Mouse (Mus musculus) lung, embryonic 14.5 days (tissue): ENCODE results near the gene Upk2. TPM values are rescaled to one million over a fixed set of nuclear protein-coding genes. Genes with fewer than 3 reads are reported as not detected.

ENCODE experiments used
- ATAC-seq: fragments of 200-750 bp; cut with Nextera tagmentation; 2 replicates; pipeline ENCODE4 v1.8.0; 2017; ENCODE audit warnings: mild to moderate bottlenecking, moderate TSS enrichment, moderate library complexity; ENCODE audit not compliant: insufficient read depth
- DNase-seq: peaks from one replicate; pipeline ENCODE4 v3.0.0-alpha.2; 2015
- H3K27ac ChIP-seq: fragments of 300-500 bp; sonication (generic); 2 replicates; pipeline ENCODE4 v1.5.1; 2014; ENCODE audit warnings: low read depth, mild to moderate bottlenecking, moderate library complexity
- H3K27me3 ChIP-seq: fragments of 300-500 bp; sonication (generic); 2 replicates; pipeline ENCODE4 v1.6.1; 2014; ENCODE audit warnings: low read length, control low read depth; ENCODE audit not compliant: insufficient read depth
- H3K36me3 ChIP-seq: fragments of 300-500 bp; sonication (generic); 2 replicates; pipeline ENCODE4 v1.6.1; 2014; ENCODE audit warnings: control low read depth; ENCODE audit not compliant: insufficient read depth
- H3K4me1 ChIP-seq: fragments of 300-500 bp; sonication (generic); 2 replicates; pipeline ENCODE4 v1.6.1; 2014; ENCODE audit warnings: antibody characterized with exemption, control low read depth; ENCODE audit not compliant: insufficient read depth
- H3K4me2 ChIP-seq: fragments of 300-500 bp; sonication (generic); 2 replicates; pipeline ENCODE4 v1.6.1; 2014; ENCODE audit warnings: mild to moderate bottlenecking
- H3K4me3 ChIP-seq: fragments of 300-500 bp; sonication (generic); 2 replicates; pipeline ENCODE4 v1.5.1; 2014; ENCODE audit warnings: low read depth, low read length
- H3K9ac ChIP-seq: fragments of 300-500 bp; sonication (generic); 2 replicates; pipeline ENCODE4 v1.6.1; 2014
- H3K9me3 ChIP-seq: fragments of 300-500 bp; sonication (generic); 2 replicates; pipeline ENCODE4 v1.6.1; 2016; ENCODE audit warnings: low read depth, low read length, control low read depth
- CTCF ChIP-seq: IDR thresholded peaks from 2 replicates; pipeline ENCODE4 v1.5.1; 2016; ENCODE audit warnings: antibody characterized with exemption, low read depth
- WGBS: fragments of 180-500 bp; shearing (Covaris S2); extraction: QIAGEN DNeasy Blood & Tissue Kit; methylation state at CpG from one replicate; pipeline ENCODE4 v1.1.7; 2014; 5-methylcytosine and 5-hydroxymethylcytosine counted together
- polyA plus RNA-seq: library from polyadenylated mRNA; unstranded; fragments of >200 nt; fragmentation: Nextera tagmentation; extraction: Ambion mirVana; gene quantifications from 2 replicates; pipeline ENCODE4 v1.2.1, GENCODE M21; 2014

The Upk2 gene
- 0.39 and 0.53 TPM in 2 replicates for polyA plus RNA-seq

DNA sequence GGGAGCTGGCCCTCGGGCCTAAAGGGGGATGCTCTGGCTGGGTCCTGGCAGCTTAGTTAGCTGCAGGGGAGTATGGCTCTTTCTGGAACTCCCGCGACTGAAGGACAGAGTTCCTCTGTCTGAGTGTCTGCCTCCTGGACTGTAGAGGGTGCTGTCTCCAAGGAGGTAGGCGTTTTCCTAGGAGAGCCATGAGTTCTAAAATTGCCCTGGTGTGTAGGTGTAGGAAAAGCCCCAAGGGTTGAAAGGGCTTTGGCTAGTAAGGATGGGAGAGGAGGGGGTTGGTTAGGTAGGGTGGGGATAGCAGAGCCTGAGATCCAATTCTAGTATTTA lies at the start of gene Upk2:
TSS of gene Upk2 (minus strand) at position 86 of the 330 bp plus-strand sequence.
- Histone ChIP-seq H3K27me3 (0 out of 2 replicates have a peak, but pooled peaks cover 5% of the 10 kb centered on the region), H3K36me3 (no peaks in the 10 kb centered on the region), H3K9ac (no peak within 1 kb of the TSS), H3K9me3 (no peaks in the 10 kb centered on the region), H3K4me2 (peak within 1 kb of the TSS; percentile 1; the same call in 1 of the 2 replicates), H3K4me3 (no peak within 1 kb of the TSS; the same call in 1 of the 2 replicates), H3K27ac (no peak within 1 kb of the TSS), H3K4me1 (no peaks in the 10 kb centered on the region)
- TF ChIP-seq CTCF, result peak; percentile 30; the same call in 1 of the 2 replicates
- ATAC-seq, result peak; percentile 12; the same call in 1 of the 2 replicates
- DNase-seq, result peak; percentile 8
- WGBS, result 26% methylated on average over 4 of the region's 4 CpGs

DNA sequence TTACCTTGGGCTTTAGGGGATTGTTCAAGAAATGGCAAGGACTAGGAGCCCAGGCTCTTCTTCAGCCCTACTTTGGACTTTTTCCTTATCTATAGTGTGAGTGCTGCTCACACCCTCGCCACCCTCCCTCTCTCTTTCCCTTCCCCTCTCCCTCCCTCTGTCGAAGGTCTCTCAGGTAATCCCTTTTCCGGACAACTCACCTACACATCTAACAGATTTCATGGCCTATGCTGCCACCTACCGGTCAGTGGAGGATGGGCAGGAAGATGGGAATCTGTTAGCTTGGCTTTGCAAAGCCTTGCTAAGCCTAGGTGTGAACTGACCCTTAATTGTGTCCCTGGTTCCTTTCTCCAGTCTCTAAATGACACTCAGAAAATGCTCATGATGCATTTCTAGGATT lies 47.2 kb upstream of the Upk2 start:
- 3% methylated on average over 4 of the region's 4 CpGs for WGBS
- H3K27ac ChIP-seq, result no peak overlapping the region
- no peaks in the 10 kb centered on the region for H3K27me3 ChIP-seq
- H3K9me3 ChIP-seq, result no peaks in the 10 kb centered on the region
- peaks cover 29% of the 10 kb centered on the region for H3K4me1 ChIP-seq
- no peak overlapping the region for H3K9ac ChIP-seq
- DNase-seq, result peak; percentile 92
- peaks cover 49% of the 10 kb centered on the region for H3K36me3 ChIP-seq
- no peak overlapping the region for H3K4me3 ChIP-seq
- peak overlapping the region; percentile 31 for H3K4me2 ChIP-seq
- ATAC-seq, result no peak
- peak; percentile 97 for TF ChIP-seq CTCF

DNA sequence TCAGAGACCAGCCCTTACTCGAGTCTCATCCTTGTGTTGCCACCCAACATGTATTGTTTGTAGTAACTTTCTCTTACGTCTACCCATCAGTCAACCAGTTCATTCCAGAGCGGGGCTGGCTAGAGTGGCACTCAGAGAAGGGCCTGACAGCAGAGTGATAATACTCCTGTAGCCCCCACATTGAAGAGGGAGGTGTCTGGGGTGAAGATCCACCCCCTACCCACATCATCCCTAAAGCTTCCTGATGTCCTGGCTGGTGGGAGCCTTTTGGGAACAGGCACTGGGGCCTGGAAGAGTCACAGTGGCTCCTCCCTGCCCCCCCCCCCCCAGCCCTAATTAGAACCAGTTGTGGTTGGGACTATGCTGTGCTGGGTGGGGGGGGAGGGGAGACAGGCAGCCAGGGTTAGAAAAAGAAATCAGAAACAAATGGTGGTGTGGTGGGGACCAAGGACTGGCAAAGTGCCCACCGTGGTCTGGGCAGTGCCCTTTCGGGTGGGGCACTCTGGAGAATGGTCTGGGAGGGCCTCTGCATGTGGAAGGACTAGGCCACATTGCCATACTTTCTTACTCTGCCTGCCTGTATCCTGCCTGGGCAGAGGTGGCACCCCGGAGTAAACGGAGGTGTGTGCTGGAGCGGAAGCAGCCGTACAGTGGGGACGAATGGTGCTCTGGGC lies 46.6 kb upstream of the Upk2 start:
- H3K4me1 ChIP-seq, result peaks cover 35% of the 10 kb centered on the region

DNA sequence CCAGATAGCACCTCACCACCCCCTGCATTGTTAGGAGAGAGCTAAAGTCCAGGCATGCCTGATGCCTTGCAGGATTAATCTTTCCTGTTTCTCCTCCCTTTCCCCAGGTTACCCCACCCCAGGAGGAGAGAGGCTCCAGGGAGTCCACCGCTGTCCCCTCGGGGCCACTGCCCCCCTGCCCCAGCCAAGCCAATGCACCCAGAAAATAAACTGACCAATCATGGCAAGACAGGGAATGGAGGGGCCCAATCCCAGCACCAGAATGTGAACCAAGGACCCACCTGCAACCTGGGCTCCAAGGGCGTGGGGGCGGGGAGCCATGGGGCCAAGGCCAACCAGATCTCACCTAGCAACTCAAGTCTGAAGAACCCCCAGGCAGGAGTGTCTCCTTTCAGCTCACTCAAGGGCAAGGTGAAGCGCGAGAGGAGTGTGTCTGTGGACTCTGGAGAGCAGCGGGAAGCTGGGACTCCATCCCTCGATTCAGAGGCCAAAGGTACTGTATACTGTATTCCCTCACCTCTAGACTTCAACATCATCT lies 45.9 kb upstream of the Upk2 start:
- Histone ChIP-seq H3K27ac (peak overlapping the region; percentile 99; the same call in 1 of the 2 replicates), H3K9me3 (no peaks in the 10 kb centered on the region), H3K36me3 (peaks cover 36% of the 10 kb centered on the region), H3K4me3 (peak overlapping the region; percentile 43; the same call in 1 of the 2 replicates), H3K4me2 (peak overlapping the region; percentile 90), H3K9ac (peak overlapping the region; percentile 58; the same call in 1 of the 2 replicates), H3K4me1 (peaks cover 37% of the 10 kb centered on the region), H3K27me3 (no peaks in the 10 kb centered on the region)
- 33% methylated on average over 8 of the region's 8 CpGs for WGBS
- DNase-seq (no peak), ATAC-seq (no peak)
- no peak for TF ChIP-seq CTCF

More for the DNA sequence above, 46.6 kb upstream of the Upk2 start:
- peak; percentile 1 for DNase-seq
- peaks cover 43% of the 10 kb centered on the region for H3K36me3 ChIP-seq
- 36% methylated on average over 10 of the region's 10 CpGs for WGBS
- H3K27me3 ChIP-seq, result no peaks in the 10 kb centered on the region
- H3K4me2 ChIP-seq, result peak overlapping the region; percentile 90
- H3K27ac ChIP-seq, result 0 out of 2 replicates have a peak overlapping the region, but pooled peaks have one; percentile 99
- TF ChIP-seq CTCF, result no peak
- no peak overlapping the region; the same call in 1 of the 2 replicates for H3K4me3 ChIP-seq
- no peak for ATAC-seq
- H3K9me3 ChIP-seq, result no peaks in the 10 kb centered on the region
- H3K9ac ChIP-seq, result no peak overlapping the region

DNA sequence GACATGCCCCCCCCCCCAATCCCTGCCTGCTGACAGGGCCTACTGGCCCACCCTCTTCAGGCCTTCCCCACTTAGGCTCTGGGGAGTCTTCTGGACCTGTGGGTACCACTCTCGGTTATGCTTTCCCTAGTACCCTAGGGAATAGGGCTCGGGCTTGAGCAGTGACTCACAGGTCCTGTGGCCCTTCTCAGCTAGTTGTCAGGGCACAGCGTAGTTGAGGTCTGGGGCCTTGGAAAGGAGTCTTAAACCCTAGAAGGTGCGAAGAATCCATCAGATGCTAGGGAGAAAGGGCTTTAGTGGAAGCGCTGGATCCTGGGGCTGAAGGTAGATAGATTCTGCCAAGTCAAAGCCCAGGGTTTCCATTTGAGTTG lies 45.4 kb upstream of the Upk2 start:
- no peak for TF ChIP-seq CTCF
- H3K4me3 ChIP-seq, result peak overlapping the region; percentile 43
- H3K9me3 ChIP-seq, result no peaks in the 10 kb centered on the region
- H3K27ac ChIP-seq, result peak overlapping the region; percentile 99
- DNase-seq (no peak), ATAC-seq (no peak)
- peak overlapping the region; percentile 90 for H3K4me2 ChIP-seq
- H3K9ac ChIP-seq, result peak overlapping the region; percentile 58
- no peaks in the 10 kb centered on the region for H3K27me3 ChIP-seq
- peaks cover 43% of the 10 kb centered on the region for H3K4me1 ChIP-seq
- H3K36me3 ChIP-seq, result peaks cover 31% of the 10 kb centered on the region
- 27% methylated on average over 5 of the region's 5 CpGs for WGBS

DNA sequence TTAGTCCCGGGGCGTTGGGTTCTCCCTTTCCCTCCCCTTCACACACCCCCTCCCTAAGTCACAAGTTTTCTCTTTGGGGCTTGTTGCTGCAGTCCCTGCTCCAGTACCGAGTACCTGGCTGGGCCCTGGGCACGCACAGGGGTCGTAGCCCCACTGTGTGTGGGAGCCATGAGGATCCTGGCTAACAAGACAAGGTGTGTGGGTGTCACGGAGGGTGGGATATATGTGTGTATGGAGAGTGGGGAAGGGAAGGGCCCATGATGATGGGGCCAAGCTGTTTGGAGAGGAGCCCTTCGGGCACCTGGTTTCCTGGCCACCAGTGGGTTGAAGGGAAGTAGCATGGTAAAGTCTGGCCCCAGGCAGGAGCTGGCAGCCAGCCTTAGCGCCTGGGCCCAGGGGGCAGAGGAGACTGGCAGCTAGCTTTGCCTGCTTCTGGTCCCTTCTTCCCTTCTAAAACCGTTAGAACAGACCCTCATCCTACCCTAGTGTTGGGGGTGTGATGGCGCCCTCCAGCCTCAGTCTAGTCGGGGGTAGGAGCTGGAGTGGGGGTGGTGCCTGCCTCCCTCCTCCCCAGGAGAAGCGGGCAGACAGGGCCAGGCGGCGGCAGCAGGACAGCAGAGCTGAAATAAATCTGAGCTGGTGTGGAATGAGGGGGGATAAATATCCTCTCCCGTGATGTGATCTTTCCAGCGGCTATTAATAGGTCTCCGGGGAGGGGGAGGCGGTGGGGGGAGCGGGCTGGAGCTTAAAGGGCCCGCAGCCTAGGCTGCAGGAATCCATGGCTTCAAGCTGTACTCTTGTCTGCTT lies 44.8 kb upstream of the Upk2 start:
- peak overlapping the region; percentile 58 for H3K9ac ChIP-seq
- TF ChIP-seq CTCF, result 0 out of 2 replicates have a peak, but pooled peaks have one; percentile 4

More for the DNA sequence above, 44.8 kb upstream of the Upk2 start:
- Histone ChIP-seq H3K36me3 (peaks cover 29% of the 10 kb centered on the region), H3K4me2 (peak overlapping the region; percentile 90), H3K9me3 (no peaks in the 10 kb centered on the region), H3K27ac (peak overlapping the region; percentile 99), H3K4me1 (peaks cover 48% of the 10 kb centered on the region), H3K27me3 (no peaks in the 10 kb centered on the region), H3K4me3 (peak overlapping the region; percentile 43)
- 6% methylated on average over 20 of the region's 20 CpGs for WGBS
- peak; percentile 16; the same call in 1 of the 2 replicates for ATAC-seq
- peak; percentile 75 for DNase-seq
